Mouse (Mus musculus): ENCODE measurements around the gene Rpl26.

- no peak for TF ChIP-seq EP300 (IDR thresholded peaks at IDR 0.05)
- TF ChIP-seq CTCF (IDR thresholded peaks at IDR 0.05): no peak
Observed at GRCm38 (mm10) chr11:68857329-68857728, 44.1 kb upstream of the Rpl26 start.

All from lung, postnatal 0 days (tissue).